Mouse (Mus musculus) cerebellum, adult 9-10 months (tissue): ENCODE measurements around the gene Stk38.
"Not testable (repeated sequence)": the region's sequence is repeated elsewhere in the genome, so short reads cannot be mapped to it uniquely, and the experiment has no call there.

Source experiments
- DNase-seq: peaks from one replicate; pipeline ENCODE4 v3.0.0; 2022

The Stk38 gene

DNA sequence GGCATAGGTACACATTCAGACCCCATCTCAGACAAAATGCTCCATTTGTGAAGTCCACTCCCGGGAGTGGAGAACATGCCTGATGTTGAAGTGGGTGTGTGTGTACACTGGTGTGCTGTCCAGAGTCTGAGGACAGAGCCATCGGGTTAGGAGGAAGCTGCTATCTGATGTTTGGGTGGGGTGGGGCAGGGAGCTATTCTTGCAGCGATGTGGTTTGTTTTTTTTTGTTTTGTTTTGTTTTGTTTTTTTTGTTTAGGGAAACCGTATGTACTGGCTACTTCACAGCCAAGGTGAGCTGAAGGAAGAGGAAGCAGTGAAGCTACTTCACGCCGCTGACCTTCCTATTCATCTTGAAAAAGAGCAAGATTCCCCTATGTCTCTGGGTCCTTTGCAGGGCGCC, 983 bp downstream of the Stk38 start:
- DNase-seq: no peak

DNA sequence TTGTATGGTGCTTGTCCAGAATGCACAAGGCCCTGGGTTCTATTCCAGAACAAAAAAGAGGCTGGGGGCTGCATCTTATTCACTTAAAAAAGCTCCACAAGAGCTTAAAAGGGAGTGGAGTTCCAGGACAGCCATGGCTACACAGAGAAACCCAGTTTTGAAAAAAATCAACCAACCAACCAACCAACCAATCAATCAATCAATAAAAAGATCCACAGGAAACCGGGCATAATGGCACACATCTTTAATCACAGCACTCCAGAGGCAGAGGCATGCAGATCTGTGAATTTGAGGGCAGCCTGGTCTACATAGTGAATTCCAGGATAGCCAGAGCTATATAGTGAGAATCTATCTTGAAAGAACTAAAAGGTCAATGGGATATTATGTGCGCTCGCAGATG, 2.8 kb downstream of the Stk38 start:
- no peak for DNase-seq

DNA sequence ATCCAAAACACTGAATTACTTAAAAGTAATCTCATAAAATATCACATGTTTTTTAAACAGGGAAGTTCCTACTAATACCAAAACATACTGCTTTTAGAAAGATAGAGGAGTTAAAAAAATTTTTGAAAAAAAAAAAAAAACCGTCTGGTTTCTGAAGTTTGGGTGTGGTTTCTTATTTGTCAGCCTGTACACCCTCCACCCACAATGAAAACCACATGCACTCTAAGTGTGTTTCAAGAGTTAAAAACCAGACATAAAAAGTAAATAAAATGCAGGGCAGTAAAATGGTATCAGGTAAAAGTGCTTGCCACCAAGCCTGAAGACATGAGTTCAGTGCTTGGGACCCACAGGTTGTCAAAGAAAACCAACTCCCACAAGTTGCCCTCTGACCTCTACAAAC, 4.1 kb downstream of the Stk38 start:
- DNase-seq: no peak

DNA sequence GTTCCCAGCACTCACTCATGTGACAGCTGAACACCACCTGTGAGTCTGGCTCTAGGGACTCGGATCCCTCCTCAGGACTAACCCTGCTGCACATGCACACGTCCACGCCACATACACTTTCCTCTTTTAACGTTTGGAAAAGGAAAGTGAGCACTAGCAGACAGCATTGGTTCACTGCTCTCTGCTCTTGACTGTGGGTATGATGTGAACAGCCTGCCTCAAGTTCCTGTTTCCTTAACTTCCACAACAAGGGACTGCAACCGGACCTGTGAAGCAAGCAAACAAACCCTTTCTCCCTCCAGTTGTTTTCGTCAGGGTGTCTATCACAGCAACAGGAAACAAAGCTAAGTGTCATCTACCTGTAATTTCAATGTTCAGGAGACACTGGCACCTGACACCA, 7.3 kb downstream of the Stk38 start:
- no peak for DNase-seq

DNA sequence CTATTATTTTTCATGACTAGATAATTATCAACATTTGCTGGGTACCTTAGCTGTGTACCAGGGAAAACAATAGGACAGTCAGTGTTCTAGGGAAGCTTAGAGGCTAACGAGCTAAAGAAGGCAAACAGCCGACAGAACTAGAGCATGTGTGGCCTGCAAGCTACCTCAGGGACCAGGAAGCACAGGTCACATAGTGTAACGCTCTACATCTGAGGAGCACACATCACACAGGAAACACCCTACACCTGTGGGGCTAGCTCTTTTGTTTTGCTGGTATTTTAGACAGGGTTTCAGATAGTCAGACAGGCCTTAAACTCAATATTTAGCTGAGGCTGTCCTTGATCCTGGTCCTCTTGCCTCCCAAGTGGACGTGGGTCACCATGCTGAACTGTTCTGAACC, 13.2 kb downstream of the Stk38 start:
- DNase-seq: no peak

DNA sequence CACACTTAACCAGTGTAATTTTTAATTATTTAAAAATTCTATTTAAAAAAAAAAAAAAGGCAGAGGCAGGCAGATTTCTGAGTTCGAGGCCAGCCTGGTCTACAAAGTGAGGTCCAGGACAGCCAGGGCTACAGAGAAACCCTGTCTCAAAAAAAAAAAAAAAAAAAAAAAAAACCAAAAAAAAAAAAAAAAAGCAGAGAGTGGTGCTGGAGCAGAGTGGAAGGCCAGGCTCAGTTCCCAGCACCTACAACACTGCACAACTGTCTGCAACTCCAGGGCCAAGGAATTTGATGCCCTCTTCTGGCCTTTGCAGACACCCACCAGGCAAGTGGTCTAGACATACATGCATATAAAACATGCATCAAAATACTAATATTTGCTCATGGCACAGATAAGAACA, 14.8 kb downstream of the Stk38 start:
- DNase-seq: not testable (repeated sequence)

DNA sequence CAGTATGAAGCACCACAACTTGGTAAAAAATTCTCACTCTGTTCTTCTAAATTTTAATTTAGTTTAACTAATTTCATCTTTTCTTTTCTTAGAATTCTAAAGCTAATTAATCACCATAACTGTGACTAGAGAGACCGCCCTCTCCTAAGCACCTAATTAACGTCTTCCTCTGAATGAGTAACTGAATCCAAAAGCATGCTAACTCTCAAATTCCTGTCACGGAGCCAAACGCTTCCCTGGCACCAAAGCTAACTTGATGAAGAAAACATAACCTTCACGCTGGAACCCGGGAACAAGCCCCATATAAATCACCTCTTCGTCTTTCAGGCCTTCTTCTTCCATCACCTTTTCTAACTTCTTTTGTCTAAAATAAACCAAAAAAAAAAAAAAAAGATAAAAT, 15.7 kb downstream of the Stk38 start:
- no peak for DNase-seq

DNA sequence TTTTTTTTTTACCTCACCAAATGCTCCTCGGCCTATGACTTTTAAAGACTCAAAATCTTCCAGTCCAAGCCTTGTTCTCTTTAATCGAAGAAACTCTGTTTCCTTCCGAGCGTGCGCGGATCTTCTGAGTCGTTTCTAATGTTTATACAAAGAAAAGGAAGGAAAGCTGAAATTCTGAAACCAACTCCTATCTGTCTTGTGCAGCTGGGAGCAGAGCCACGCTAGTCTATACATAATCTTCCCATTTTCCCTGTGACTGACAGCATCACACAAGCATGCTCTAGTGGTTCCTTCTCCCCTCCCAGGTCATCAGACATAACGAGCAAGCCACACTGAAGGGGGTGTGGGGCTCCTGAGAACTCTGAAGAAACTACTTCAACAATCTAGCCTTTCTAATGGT, 16.5 kb downstream of the Stk38 start:
- DNase-seq: no peak

DNA sequence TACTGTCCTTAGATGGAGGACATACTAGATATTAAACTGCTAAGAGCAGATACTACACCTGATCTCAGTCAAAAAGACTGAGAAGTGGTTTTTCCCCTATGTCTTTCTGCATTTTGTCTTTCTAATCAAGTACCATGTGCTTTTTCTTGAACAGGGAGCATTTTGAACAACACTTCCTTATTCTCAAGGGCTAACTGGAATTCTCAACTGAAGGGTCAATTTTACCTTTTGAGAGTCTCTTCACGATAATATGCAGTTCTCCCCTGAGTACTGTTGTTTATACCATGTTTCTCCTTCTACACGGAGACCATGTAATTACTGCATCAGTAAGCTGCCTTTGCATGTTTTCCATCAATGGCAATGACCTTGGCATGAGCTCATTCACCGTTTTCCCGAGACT, 17.7 kb downstream of the Stk38 start:
- DNase-seq: no peak

DNA sequence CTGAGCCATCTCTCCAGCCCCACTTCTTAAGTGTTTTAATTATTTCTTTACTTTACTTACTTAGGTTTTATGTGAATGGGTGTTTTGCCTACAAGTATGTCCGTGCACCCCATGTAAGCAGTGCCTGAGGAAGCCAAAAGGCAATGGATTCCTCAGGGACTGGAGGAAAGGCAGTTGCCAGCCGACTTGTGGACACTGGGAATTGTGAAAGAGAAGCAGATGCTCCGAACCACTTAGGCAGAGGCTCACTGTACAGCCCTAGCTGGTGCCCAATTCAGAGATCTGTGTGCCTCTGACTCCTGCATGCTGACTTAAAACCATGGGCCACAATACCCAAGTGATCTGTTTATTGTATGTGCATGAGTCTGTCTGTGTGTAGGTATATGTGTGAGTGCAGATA, 18.8 kb downstream of the Stk38 start:
- no peak for DNase-seq

DNA sequence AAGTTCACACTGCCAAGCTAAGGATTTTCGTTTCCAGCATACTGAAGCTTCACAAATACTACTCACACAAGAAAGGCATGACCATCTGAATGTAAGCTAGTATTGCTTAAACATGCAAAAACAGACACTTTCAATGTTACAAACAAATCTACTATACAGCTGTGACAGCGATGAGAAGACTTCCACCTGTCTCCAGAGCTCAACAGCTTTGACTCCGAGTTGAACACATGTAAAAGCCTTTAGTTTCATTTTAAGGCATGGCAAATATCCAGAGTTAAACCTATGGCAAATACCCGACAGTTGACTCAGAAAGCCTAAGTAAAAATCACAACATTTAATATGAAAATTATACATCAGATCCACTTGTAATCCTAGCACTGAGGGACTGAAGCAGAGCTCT, 19.5 kb downstream of the Stk38 start:
- DNase-seq: no peak

DNA sequence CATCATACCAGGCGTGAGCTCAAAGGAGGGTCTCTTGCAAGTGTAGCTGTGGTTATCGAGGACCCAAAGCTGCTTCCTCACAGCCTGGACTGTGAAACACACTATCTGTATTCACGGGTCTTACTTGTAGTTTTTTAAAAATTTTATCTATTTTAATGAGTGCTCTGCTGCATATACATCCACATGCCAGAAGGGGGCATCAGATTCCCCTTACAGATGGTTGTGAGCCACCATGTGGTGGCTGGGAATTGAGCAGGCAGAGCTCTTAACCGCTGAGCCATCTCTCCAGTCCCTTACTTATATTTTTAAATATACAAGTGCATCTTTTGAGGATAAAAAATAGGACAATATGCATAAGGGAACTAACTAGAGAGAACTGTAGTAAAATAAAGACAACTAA, 20.1 kb downstream of the Stk38 start:
- peak; percentile 43 for DNase-seq

DNA sequence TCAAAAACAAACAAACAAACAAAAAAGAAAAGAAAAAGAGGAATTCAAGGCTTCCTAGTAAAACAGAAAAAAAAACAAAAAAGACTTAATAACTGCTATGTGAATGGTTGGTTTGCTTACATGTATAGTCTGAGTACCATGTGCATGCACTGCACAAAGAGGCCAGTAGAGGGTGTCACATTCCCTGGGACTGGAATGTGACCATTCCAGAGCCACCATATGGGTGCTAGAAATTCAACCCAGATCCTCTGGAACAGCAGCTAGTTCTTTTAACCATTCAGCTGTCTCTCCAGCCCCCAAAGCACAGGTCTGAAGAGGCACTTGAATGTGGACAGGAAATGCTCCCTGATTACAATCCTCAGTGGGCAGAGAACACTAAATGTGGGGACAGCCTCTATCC, 21.0 kb downstream of the Stk38 start:
- DNase-seq: no peak

DNA sequence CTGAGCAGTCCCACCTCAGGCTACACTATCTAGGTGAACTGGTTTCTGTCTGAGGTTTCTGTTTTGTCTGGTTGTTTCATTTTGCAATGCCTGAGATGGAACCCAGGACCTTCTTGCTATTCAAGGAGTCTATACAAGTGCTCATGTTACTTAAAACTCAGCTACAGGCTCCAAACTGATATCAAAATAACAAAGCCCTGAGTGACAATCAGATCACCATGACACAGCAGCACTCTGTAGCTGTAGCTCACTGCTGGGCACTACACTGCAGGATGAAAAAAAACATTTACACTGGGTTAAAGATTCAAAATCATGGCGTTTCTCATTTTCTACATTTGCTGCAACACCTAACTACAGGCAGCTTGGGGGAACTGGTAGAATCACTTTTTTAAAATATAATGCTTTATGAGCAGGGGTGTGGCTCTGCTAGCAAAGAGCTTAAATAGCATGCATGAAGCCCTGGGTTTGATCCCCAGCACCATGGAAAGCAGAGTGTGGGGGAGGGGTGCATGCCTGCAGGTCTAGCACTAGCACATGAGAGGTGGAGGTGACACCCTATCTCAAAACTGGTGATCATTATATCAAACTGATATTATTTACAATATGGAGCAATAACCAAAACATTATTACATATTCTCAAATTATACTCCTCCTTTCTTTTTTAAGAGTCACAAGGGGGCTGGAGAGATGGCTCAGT, 22.9 kb downstream of the Stk38 start:
- DNase-seq: no peak

DNA sequence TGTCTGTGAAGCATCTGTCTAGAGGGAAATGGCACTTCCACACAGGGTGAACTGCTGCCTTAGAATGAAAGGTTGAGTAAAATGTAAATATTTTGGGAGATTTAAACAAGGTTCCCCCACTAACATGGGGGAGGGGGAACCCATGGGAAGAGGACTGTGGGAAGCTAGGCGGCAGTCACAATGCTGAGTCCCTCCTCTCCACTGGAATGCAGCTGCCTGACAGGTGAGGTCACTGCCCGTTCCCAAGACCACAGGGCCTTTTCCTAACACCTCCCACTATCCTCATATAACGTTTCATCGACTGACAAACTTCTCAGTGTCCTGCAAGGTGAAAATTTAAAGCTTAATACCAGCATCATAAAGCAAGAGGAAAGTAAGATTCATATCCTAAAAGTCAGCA, 25.2 kb downstream of the Stk38 start:
- DNase-seq: no peak

DNA sequence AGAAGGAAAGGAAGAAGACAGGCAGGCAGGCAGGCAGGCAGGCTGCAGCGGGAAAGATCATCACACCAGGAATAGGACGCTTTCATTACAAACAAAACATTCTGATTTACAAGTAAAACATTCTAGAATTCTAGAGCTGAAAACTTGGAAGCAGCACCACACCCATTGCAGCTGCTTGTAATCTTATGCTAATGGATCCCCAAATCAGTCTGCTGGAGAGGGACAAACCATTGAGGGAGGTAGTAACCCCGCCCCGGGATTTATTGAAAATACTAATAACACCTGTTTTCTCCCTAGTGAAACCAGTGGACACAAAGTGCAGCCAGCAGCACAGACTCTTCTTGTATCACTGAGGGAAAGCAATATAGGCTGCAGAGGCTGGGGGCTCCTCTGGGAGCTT, 26.7 kb downstream of the Stk38 start:
- no peak for DNase-seq

DNA sequence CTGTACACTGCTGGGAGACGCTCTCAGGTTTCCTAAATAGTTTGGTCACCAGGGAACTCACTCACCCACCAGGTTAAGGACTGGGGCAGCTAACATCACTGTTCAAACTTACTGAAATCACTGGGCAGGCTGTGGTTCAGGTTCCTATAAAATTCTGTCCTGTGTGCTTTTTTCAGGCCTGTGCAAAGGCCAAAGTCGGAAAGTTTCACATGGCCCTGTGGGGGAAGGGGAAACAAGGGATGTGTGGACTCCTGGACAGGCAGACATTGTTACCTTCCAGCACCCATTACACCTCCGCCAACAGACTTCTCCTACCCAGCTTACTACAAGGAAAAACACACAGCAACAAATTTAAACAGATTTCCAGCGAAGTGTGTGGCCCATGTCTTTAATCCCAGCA, 28.7 kb downstream of the Stk38 start:
- no peak for DNase-seq

DNA sequence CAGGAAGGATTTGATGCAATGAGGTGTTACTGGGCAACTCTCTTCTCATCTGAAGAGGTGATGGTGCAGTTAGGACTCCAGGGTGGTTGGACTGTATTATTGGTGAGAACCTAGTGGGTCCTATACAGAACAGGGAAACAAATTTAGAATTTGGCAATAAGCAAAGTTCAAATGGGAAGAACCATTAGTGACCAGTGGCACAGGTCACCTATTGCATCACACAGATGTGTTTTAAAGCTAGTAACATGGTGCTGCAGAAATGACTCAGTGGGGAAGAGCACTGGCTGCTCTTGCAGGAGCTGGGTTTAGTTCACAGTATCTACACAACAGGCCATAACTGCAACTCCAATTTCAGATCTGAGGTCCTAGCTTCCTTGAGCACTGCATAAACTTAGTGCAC, 37.7 kb downstream of the Stk38 start:
- no peak for DNase-seq

DNA sequence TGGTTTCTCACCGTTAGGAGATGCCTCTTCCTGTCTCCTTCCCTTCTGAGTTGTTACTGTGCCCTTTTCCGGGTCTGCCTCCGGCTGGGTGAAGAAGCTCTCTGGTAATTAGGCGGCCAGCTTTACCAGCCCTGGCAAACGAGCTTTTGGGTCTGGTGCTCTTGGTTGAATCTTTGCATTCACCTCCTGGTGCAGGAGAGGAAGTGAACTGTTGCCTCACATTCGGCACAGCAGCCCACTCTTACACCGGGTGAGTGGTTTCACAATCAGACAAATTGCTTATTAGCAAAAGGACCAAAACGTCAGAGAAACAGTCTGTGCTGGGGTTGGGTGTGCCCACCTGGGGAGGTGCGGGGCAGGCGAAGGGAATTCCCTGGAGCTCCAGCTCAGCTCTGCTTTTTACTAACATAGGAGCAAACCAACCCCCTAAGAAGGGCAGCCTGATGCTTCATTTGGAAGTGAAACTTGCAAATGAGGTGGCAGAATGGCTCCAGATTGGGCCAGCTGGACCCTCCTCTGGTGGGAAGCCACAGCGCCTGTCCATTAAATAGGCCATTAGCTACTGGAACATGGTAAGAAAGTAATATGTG, 40.7 kb downstream of the Stk38 start:
- DNase-seq: no peak

DNA sequence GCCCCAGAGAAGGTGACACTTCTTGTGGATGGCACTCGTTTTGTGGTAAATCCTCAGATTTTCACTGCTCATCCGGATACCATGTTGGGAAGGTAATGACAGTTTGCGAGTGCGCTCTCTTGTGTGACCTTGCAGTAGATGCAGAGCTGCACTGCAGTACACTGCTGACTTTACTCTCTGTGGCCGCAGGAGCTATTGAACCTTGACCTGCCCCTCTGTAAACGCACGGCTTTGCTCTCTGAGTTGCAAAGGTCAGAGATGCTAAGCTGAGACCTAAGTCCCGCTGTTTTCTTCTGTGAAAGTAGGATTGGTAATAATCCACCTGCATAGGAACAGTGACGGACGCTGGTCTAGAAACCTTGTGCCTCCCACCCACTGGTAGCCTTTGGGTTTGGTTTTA, 46.2 kb downstream of the Stk38 start:
- no peak for DNase-seq

DNA sequence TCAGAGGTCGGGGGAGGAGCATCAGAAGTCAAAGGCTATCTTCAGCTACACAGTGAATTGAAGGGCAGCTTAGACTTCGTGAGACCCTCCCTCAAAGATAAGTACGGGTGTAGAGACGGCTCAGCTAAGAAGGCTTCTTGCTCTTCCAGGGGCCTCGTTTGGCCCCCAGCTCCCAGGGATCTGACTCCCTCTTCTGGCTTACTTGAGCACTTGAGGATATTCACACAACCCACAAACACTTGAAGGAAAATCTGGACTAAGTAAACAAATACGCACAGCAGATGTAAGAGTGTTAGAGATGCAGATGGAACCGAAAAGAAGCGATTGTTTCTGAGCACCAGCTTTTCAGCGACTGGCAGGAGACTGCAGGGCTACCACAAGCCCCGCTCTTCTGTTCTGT, 47.2 kb downstream of the Stk38 start:
- no peak for DNase-seq

DNA sequence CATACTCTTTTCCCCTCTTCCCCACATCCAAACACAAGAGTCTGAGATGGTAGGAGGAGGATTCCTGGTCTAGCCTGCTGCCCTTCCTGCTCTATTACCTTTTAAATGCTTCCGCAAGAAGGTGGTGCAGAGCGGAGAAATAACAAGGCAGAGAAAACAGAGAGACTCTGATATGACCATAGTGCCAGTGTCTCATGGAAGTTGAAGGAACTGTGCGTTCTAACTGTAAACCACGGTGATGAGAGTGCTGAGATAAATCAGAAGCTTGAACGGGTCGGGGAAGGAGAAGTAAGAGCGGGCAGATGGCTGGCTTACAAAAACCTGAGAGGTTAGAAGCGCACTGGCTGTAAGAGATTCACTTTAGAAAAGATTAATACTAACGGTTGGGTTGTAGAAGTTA, 53.4 kb downstream of the Stk38 start:
- DNase-seq: no peak

DNA sequence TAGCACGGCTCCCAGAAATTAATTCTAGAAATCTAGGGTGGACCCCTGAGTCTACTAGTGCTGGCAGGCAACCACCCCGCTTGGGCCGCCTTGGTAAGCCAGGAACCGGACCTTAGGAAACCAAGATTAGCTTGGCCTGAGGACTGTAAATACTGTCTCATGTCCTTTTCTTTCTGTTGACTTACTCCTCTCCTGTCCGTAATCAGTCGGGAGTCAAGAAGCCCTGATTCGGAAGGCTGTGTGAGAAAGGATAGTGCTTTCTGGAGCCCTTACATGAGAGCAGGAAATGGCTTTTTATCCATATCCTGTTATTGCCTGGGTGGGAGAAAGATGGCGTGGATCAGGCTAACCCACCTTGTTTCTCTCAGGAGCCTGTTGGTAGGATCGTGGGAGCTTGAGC, 54.5 kb downstream of the Stk38 start:
- no peak for DNase-seq

DNA sequence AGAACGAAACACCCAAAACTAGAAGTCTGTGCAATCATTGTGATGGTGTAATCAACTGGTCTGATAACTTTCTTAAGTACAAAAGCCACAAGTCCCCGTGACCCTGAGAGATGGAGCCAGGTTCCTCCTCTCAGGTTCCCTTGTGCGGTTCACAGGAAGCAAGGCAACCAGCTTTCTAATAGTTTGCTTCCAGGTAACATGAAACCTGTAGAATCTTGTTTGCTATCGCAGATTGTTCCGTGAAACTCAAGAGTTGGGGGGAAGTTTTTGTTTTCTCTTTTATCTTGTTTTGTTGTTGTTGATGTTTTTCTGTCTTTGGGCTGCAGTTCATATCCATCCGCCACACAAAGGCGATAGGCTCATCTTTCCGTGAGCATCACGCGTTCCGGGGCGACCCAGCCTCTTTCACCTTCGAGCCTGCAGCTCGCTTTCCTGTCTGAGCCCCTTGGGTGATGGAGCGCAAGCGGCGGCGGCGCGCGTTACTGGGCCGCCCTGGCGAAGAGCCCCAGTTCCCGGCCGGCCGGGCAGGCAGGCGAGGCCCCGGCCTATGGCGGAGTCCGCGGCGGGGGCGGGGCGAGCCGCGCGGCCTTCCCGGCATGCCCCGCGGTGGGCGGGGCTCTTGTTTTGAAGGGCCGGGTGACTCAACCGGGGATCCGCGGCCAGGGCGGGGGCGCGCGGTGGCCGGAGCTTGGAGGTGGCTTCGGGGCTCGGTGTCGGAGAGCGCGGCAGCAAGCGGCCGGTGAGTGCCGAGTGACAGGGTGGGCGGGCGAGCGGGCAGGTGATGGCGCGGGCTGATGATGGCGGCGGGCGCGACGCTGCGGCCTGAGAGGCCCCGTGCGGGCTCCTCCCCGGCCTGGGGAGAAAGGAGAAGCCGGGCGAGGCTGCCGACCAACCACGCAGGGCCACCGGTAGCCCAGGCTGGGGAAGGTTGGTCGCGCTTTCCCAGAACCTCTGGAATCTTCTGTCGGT, 55.7 kb downstream of the Stk38 start, which contains the start of gene Kctd20:
TSS of gene Kctd20 (plus strand) at position 120 of the 969 bp plus-strand sequence.
- peak; percentile 95 for DNase-seq
